Mouse (Mus musculus) ES-E14 (cell line): ENCODE results near the gene Cspg5.

Source experiments
- ZC3H11A ChIP-seq: IDR thresholded peaks from 2 replicates; pipeline ENCODE4 v1.6.1; 2012; ENCODE audit warnings: low read depth, mild to moderate bottlenecking, inconsistent platforms, low read length, borderline replicate concordance
- ZNF384 ChIP-seq: IDR thresholded peaks from 2 replicates; pipeline ENCODE4 v1.6.1; 2012; ENCODE audit warnings: low read depth, low read length, inconsistent platforms

DNA sequence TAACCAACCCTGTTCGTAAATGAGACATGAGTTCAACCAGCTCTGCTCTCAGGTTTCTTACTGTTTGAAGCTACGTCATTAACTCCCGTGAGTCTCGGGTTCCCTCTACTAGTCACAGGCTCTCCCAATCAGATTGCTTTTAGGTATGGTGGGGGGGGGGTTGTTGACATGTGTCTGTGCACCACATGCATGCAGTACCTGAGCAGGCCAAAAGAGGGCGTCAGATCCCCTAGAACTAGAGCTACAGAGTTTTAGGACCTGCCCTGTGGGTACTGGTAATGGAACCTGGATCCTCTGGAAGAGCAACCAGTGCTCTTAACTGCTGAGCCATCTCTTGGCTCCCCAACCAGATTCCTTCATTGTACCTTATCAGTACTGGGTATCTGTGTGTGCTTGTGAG lies 32.3 kb downstream of the Cspg5 start:
- TF ChIP-seq ZC3H11A (peak; percentile 26; the same call in 1 of the 2 replicates), ZNF384 (no peak)
